Mouse (Mus musculus) embryonic facial prominence, embryonic 14.5 days (tissue): ENCODE data around the gene Spred2. TPM values are rescaled to one million over a fixed set of nuclear protein-coding genes. Genes with fewer than 3 reads are reported as not detected.
A peak's percentile ranks its signal among the peaks of the same experiment; 100 is the strongest.

Experiments used
- ATAC-seq: fragments of 200-750 bp; cut with Nextera tagmentation; 2 replicates; pipeline ENCODE4 v1.8.0; 2017; ENCODE audit warnings: low read depth, moderate number of reproducible peaks, moderate TSS enrichment
- DNase-seq: peaks from one replicate; pipeline ENCODE4 v3.0.0-alpha.2; 2015; ENCODE audit warnings: low spot score
- H3K27ac ChIP-seq: fragments of 300-500 bp; sonication (generic); replicated peaks from 2 replicates; pipeline ENCODE4 v1.5.1; 2014; ENCODE audit warnings: low read depth, mild to moderate bottlenecking, low read length, moderate library complexity
- H3K27me3 ChIP-seq: fragments of 300-500 bp; sonication (generic); replicated peaks from 2 replicates; pipeline ENCODE4 v1.6.1; 2014; ENCODE audit warnings: low read length; ENCODE audit not compliant: control insufficient read depth, insufficient read depth
- H3K36me3 ChIP-seq: fragments of 300-500 bp; sonication (generic); 2 replicates; pipeline ENCODE4 v1.6.1; 2014; ENCODE audit warnings: low read length, mixed read lengths; ENCODE audit not compliant: control insufficient read depth, insufficient read depth
- H3K4me1 ChIP-seq: fragments of 300-500 bp; sonication (generic); 2 replicates; pipeline ENCODE4 v1.6.1; 2014; ENCODE audit warnings: antibody characterized with exemption, low read length; ENCODE audit not compliant: control insufficient read depth, insufficient read depth
- H3K4me2 ChIP-seq: fragments of 300-500 bp; sonication (generic); 2 replicates; pipeline ENCODE4 v1.6.1; 2014; ENCODE audit warnings: low read depth, mild to moderate bottlenecking, low read length, moderate library complexity, mixed read lengths
- H3K4me3 ChIP-seq: fragments of 300-500 bp; sonication (generic); 2 replicates; pipeline ENCODE4 v1.5.1; 2014; ENCODE audit warnings: low read depth, mild to moderate bottlenecking, low read length
- H3K9ac ChIP-seq: fragments of 300-500 bp; sonication (generic); 2 replicates; pipeline ENCODE4 v1.6.1; 2014; ENCODE audit warnings: low read depth, mild to moderate bottlenecking, low read length, moderate library complexity, mixed read lengths
- H3K9me3 ChIP-seq: fragments of 300-500 bp; sonication (generic); 2 replicates; pipeline ENCODE4 v1.6.1; 2016; ENCODE audit warnings: low read length; ENCODE audit not compliant: control insufficient read depth
- WGBS: fragments of 180-500 bp; shearing (Covaris S2); extraction: QIAGEN DNeasy Blood & Tissue Kit; methylation state at CpG from one replicate; pipeline ENCODE4 v1.1.7; 2014; 5-methylcytosine and 5-hydroxymethylcytosine counted together
- polyA plus RNA-seq: library from polyadenylated mRNA; unstranded; fragments of >200 nt; fragmentation: Nextera tagmentation; extraction: Ambion mirVana; gene quantifications from 2 replicates; pipeline ENCODE4 v1.2.1, GENCODE M21; 2014

The Spred2 gene
- polyA plus RNA-seq, 1 experiment from 2014 or later, result 8.7 TPM

DNA sequence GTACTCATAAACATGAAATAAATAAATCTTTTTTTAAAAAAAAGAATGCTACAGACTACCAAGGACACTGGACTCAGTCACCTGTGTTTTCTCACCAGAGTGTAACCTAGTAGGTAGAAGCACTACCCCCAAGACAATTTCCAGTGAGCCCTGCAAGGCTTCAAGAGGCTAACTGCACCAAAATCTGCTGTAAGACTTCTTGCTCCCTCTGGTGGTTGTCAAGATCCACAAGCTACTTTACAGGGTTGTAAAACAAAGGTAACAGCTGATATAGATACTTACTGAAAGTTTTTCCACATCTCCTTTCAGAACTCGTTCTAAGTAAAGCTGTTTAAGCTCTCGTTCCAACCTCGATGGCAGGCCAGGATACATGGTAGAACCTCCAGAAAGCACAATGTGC is 148.0 kb downstream of the Spred2 start:
- DNase-seq (peak; percentile 86), ATAC-seq (no peak)
- Histone ChIP-seq H3K4me3 (no peak overlapping the region), H3K4me2 (no peak overlapping the region), H3K9me3 (no peaks in the 10 kb centered on the region), H3K9ac (no peak overlapping the region), H3K4me1 (no peaks in the 10 kb centered on the region), H3K27ac (no peak overlapping the region), H3K27me3 (no peaks in the 10 kb centered on the region), H3K36me3 (peaks cover 61% of the 10 kb centered on the region)
- WGBS, result 69% methylated on average over 3 of the region's 3 CpGs

DNA sequence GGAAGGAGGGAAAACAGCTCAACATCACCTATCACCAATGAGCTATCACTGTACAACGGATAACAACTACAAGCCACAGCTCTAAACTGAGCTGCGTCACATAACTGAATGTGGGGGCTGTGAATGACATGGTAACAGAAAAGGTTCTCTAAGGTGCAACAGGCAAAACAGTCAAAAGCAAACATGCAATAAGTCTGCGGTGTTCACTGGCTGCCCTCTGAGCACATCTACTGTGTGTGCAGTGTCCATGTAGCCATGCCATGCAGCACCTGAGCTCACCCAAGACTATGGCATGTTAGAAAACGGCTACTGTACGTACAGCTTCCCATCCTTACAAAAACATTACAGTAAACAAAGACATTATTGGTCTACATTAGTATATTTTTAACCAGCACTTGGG is 148.7 kb downstream of the Spred2 start:
- ATAC-seq (no peak), DNase-seq (no peak)
- Histone ChIP-seq H3K27ac (no peak overlapping the region), H3K9me3 (no peaks in the 10 kb centered on the region), H3K27me3 (no peaks in the 10 kb centered on the region), H3K4me2 (no peak overlapping the region), H3K9ac (no peak overlapping the region), H3K4me1 (no peaks in the 10 kb centered on the region), H3K4me3 (no peak overlapping the region), H3K36me3 (peaks cover 67% of the 10 kb centered on the region)
- 93% methylated on average over 5 of the region's 5 CpGs for WGBS

Other genes with a start within 250 kb of the Spred2 start
- gene Actr2, start 188.5 kb downstream of the Spred2 start, polyA plus RNA-seq, result 66.6 and 67.3 TPM in 2 replicates